Mouse (Mus musculus): ENCODE data around the gene Lin28a. TPM values are rescaled to one million over a fixed set of nuclear protein-coding genes. Genes with fewer than 3 reads are reported as not detected.

Lin28a gene
- polyA plus RNA-seq (2012; rRNA removed; ENCODE audit: low replicate concordance): 0.03 TPM in 1 of 2 replicates, not detected in the other

GRCm38 (mm10) chr4:134018779-134019145 lies at the start of gene Lin28a:
Gene Lin28a (minus strand): TSS chr4:134018841.

GRCm38 (mm10) chr4:134060135-134060865 lies 41.7 kb upstream of the Lin28a start, which contains the start of gene Crybg2:
Gene Crybg2 (plus strand): TSS chr4:134060815.

GRCm38 (mm10) chr4:134053538-134053937 lies 34.9 kb upstream of the Lin28a start, which contains the start of gene Zfp683:
Gene Zfp683 (plus strand): TSS chr4:134053838.

GRCm38 (mm10) chr4:134000466-134001438 lies 17.9 kb downstream of the Lin28a start, which contains the start of gene Dhdds:
Gene Dhdds (minus strand): TSS chr4:134000918.

GRCm38 (mm10) chr4:133968150-133968921 lies 50.3 kb downstream of the Lin28a start, which contains the start of gene Hmgn2:
Gene Hmgn2 (minus strand): TSS chr4:133968650.

Other genes starting within 250 kb of the Lin28a start
- 17.3 and 37.5 TPM in 2 replicates for gene Rps6ka1, start 131.0 kb downstream of the Lin28a start, polyA plus RNA-seq (2012; rRNA removed; ENCODE audit: low replicate concordance)
- gene Hmgn2, start 50.2 kb downstream of the Lin28a start, polyA plus RNA-seq (2012; rRNA removed; ENCODE audit: low replicate concordance): 37.3 and 49.8 TPM in 2 replicates
- 38.1 and 46.6 TPM in 2 replicates for gene Dhdds, start 17.9 kb downstream of the Lin28a start, polyA plus RNA-seq (2012; rRNA removed; ENCODE audit: low replicate concordance)
- 0.59 and 0.79 TPM in 2 replicates for gene Zfp683, start 35.0 kb upstream of the Lin28a start, polyA plus RNA-seq (2012; rRNA removed; ENCODE audit: low replicate concordance)
- gene Crybg2, start 42.0 kb upstream of the Lin28a start, polyA plus RNA-seq (2012; rRNA removed; ENCODE audit: low replicate concordance): 0.07 and 1.9 TPM in 2 replicates
- gene Cd52, start 76.2 kb upstream of the Lin28a start, polyA plus RNA-seq (2012; rRNA removed; ENCODE audit: low replicate concordance): 34.4 and 67.8 TPM in 2 replicates
- gene Ubxn11, start 83.7 kb upstream of the Lin28a start, polyA plus RNA-seq (2012; rRNA removed; ENCODE audit: low replicate concordance): 2.5 and 14.3 TPM in 2 replicates
- 483 and 501 TPM in 2 replicates for gene Sh3bgrl3, start 109.9 kb upstream of the Lin28a start, polyA plus RNA-seq (2012; rRNA removed; ENCODE audit: low replicate concordance)
- gene Cep85, start 168.3 kb upstream of the Lin28a start, polyA plus RNA-seq (2012; rRNA removed; ENCODE audit: low replicate concordance): 11.8 and 22.8 TPM in 2 replicates
- gene Gm7534, start 184.2 kb upstream of the Lin28a start, polyA plus RNA-seq (2012; rRNA removed; ENCODE audit: low replicate concordance): not detected in 2 replicates
- 1.5 TPM in 1 of 2 replicates, not detected in the other for gene Catsper4, start 208.5 kb upstream of the Lin28a start, polyA plus RNA-seq (2012; rRNA removed; ENCODE audit: low replicate concordance)
- 0.36 and 8.3 TPM in 2 replicates for gene Cnksr1, start 219.6 kb upstream of the Lin28a start, polyA plus RNA-seq (2012; rRNA removed; ENCODE audit: low replicate concordance)
- gene E130218I03Rik, start 224.8 kb upstream of the Lin28a start, polyA plus RNA-seq (2012; rRNA removed; ENCODE audit: low replicate concordance): 0.06 TPM in 1 of 2 replicates, not detected in the other
- 6.6 and 14.5 TPM in 2 replicates for gene Zfp593, start 226.8 kb upstream of the Lin28a start, polyA plus RNA-seq (2012; rRNA removed; ENCODE audit: low replicate concordance)
- gene Gm30191, start 228.1 kb upstream of the Lin28a start, polyA plus RNA-seq (2012; rRNA removed; ENCODE audit: low replicate concordance): not detected in 2 replicates
- gene Grrp1, start 235.3 kb upstream of the Lin28a start, polyA plus RNA-seq (2012; rRNA removed; ENCODE audit: low replicate concordance): 29.8 and 36.0 TPM in 2 replicates

Data from subcutaneous adipose tissue, adult 2 months (tissue).